Mouse (Mus musculus) E14TG2a.4 (cell line): ENCODE measurements around the gene Gm39115.

Experiments
- CTCF ChIP-seq: conservative IDR thresholded peaks from 2 replicates; pipeline ENCODE4 v1.5.1; 2014; ENCODE audit warnings: low read length
- NANOG ChIP-seq: IDR thresholded peaks from 2 replicates; pipeline ENCODE4 v1.6.1; 2014; ENCODE audit warnings: borderline replicate concordance, low read length, mixed read lengths

GRCm38 (mm10) chr7:142145413-142145940 lies 9.6 kb upstream of the Gm39115 start:
- TF ChIP-seq CTCF (no peak), NANOG (no peak)
